Mouse (Mus musculus) intestine, embryonic 15.5 days (tissue): ENCODE results near the gene Tax1bp1. TPM values are rescaled to one million over a fixed set of nuclear protein-coding genes. Genes with fewer than 3 reads are reported as not detected.

Source experiments
- ATAC-seq: fragments of 200-750 bp; cut with Nextera tagmentation; 2 replicates; pipeline ENCODE4 v1.8.0; 2017; ENCODE audit warnings: moderate TSS enrichment, moderate library complexity
- H3K27ac ChIP-seq: fragments of 300-500 bp; sonication (generic); 2 replicates; pipeline ENCODE4 v1.5.1; 2015; ENCODE audit warnings: mild to moderate bottlenecking, inconsistent platforms
- H3K27me3 ChIP-seq: fragments of 300-500 bp; sonication (generic); replicated peaks from 2 replicates; pipeline ENCODE4 v1.6.1; 2015; ENCODE audit warnings: inconsistent platforms
- H3K36me3 ChIP-seq: fragments of 300-500 bp; sonication (generic); 2 replicates; pipeline ENCODE4 v1.6.1; 2015; ENCODE audit warnings: inconsistent platforms
- H3K4me1 ChIP-seq: fragments of 300-500 bp; sonication (generic); replicated peaks from 2 replicates; pipeline ENCODE4 v1.6.1; 2015; ENCODE audit warnings: inconsistent platforms
- H3K4me2 ChIP-seq: fragments of 300-500 bp; sonication (generic); replicated peaks from 2 replicates; pipeline ENCODE4 v1.6.1; 2015; ENCODE audit warnings: mild to moderate bottlenecking, inconsistent platforms
- H3K4me3 ChIP-seq: fragments of 300-500 bp; sonication (generic); replicated peaks from 2 replicates; pipeline ENCODE4 v1.5.1; 2015; ENCODE audit warnings: inconsistent platforms
- H3K9ac ChIP-seq: fragments of 300-500 bp; sonication (generic); 2 replicates; pipeline ENCODE4 v1.6.1; 2015; ENCODE audit warnings: inconsistent platforms
- H3K9me3 ChIP-seq: fragments of 300-500 bp; sonication (generic); 2 replicates; pipeline ENCODE4 v1.6.1; 2016; ENCODE audit warnings: inconsistent platforms
- WGBS: fragments of 180-500 bp; shearing (Covaris S2); methylation state at CpG from one replicate; pipeline ENCODE4 v1.1.7; 2015; 5-methylcytosine and 5-hydroxymethylcytosine counted together
- polyA plus RNA-seq: library from polyadenylated mRNA; unstranded; fragments of >200 nt; fragmentation: Nextera tagmentation; extraction: Ambion mirVana; gene quantifications from 2 replicates; pipeline ENCODE4 v1.2.1, GENCODE M21; 2015

Gene Tax1bp1
- polyA plus RNA-seq, 1 experiment from 2014 or later, result 172 TPM

- under 1% methylated on average over 52 of the region's 52 CpGs for WGBS
- peak overlapping the region; percentile 91 for H3K27ac ChIP-seq
- H3K4me1 ChIP-seq, result no peaks in the 10 kb centered on the region; the same call in 1 of the 2 replicates
- no peaks in the 10 kb centered on the region for H3K9me3 ChIP-seq
- peak overlapping the region; percentile 95 for H3K9ac ChIP-seq
- no peaks in the 10 kb centered on the region for H3K36me3 ChIP-seq
- no peaks in the 10 kb centered on the region for H3K27me3 ChIP-seq
- peak overlapping the region; percentile 60 for H3K4me2 ChIP-seq
- peak overlapping the region; percentile 99 for H3K4me3 ChIP-seq
- ATAC-seq, result peak; percentile 93
Observed at GRCm38 (mm10) chr6:52713897-52714509, 474 bp downstream of the Tax1bp1 start.

- Histone ChIP-seq H3K27me3 (no peaks in the 10 kb centered on the region), H3K4me1 (no peaks in the 10 kb centered on the region; the same call in 1 of the 2 replicates), H3K9me3 (no peaks in the 10 kb centered on the region), H3K27ac (no peak overlapping the region), H3K4me3 (no peak overlapping the region), H3K9ac (no peak overlapping the region), H3K36me3 (no peaks in the 10 kb centered on the region), H3K4me2 (no peak overlapping the region)
- 77% methylated on average over 5 of the region's 5 CpGs for whole genome bisulfite sequencing
- no peak for ATAC-seq
Observed at GRCm38 (mm10) chr6:52717493-52718192, 4.1 kb downstream of the Tax1bp1 start.

GRCm38 (mm10) chr6:52724805-52725439 lies 11.4 kb downstream of the Tax1bp1 start:
- H3K27me3 ChIP-seq, result no peaks in the 10 kb centered on the region
- H3K4me1 ChIP-seq, result no peaks in the 10 kb centered on the region
- no peak overlapping the region for H3K4me2 ChIP-seq
- no peak overlapping the region for H3K9ac ChIP-seq
- 57% methylated on average over 8 of the region's 8 CpGs for WGBS
- no peak overlapping the region for H3K27ac ChIP-seq
- no peak overlapping the region for H3K4me3 ChIP-seq
- peaks cover 12% of the 10 kb centered on the region for H3K36me3 ChIP-seq
- no peak for ATAC-seq
- H3K9me3 ChIP-seq, result no peaks in the 10 kb centered on the region

- 67% methylated on average over 4 of the region's 4 CpGs for WGBS
- no peaks in the 10 kb centered on the region for H3K4me1 ChIP-seq
- H3K36me3 ChIP-seq, result peaks cover 9% of the 10 kb centered on the region
- no peak overlapping the region for H3K4me2 ChIP-seq
- no peak overlapping the region for H3K4me3 ChIP-seq
- no peaks in the 10 kb centered on the region for H3K9me3 ChIP-seq
- no peak overlapping the region for H3K9ac ChIP-seq
- no peak for ATAC-seq
- no peaks in the 10 kb centered on the region for H3K27me3 ChIP-seq
- no peak overlapping the region for H3K27ac ChIP-seq
Observed at GRCm38 (mm10) chr6:52730338-52730737, 16.8 kb downstream of the Tax1bp1 start.

GRCm38 (mm10) chr6:52734630-52735029 lies 21.1 kb downstream of the Tax1bp1 start:
- Histone ChIP-seq H3K9ac (no peak overlapping the region), H3K4me2 (no peak overlapping the region), H3K36me3 (peaks cover 7% of the 10 kb centered on the region; the same call in 1 of the 2 replicates), H3K27ac (no peak overlapping the region), H3K4me3 (no peak overlapping the region), H3K4me1 (no peaks in the 10 kb centered on the region), H3K27me3 (no peaks in the 10 kb centered on the region), H3K9me3 (no peaks in the 10 kb centered on the region)
- WGBS, result 93% methylated on average over 2 of the region's 2 CpGs
- ATAC-seq, result no peak

DNA sequence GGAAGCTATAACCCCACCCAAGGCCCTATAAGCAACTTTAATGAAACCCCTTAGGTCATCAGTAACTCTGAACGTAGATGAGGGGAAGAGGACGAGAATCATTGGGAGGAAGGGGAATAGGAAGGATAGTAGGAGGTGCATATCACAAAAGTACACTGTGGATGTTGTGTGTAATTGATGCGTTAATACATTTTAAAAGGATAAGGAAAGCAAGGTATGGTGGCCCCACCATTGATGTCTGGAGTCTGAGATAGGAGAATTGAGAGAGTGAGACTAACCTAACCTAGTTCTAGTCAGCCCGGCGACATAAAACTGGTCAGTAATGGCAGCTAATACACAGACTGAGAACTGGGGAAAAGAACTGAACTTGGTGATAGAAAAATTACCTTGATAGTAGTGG lies 39.3 kb downstream of the Tax1bp1 start:
- Histone ChIP-seq H3K4me2 (no peak overlapping the region), H3K27ac (no peak overlapping the region), H3K36me3 (peaks cover 2% of the 10 kb centered on the region; the same call in 1 of the 2 replicates), H3K4me3 (no peak overlapping the region), H3K9me3 (no peaks in the 10 kb centered on the region), H3K9ac (no peak overlapping the region), H3K4me1 (no peaks in the 10 kb centered on the region), H3K27me3 (no peaks in the 10 kb centered on the region)
- no peak for ATAC-seq
- 91% methylated on average over 5 of the region's 5 CpGs for WGBS

- H3K27me3 ChIP-seq, result no peaks in the 10 kb centered on the region
- H3K4me3 ChIP-seq, result no peak overlapping the region
- ATAC-seq, result no peak
- no peaks in the 10 kb centered on the region for H3K4me1 ChIP-seq
- H3K9ac ChIP-seq, result no peak overlapping the region
- peaks cover 12% of the 10 kb centered on the region for H3K36me3 ChIP-seq
- H3K27ac ChIP-seq, result no peak overlapping the region
- WGBS, result 62% methylated on average over 7 of the region's 7 CpGs
- no peak overlapping the region for H3K4me2 ChIP-seq
- no peaks in the 10 kb centered on the region for H3K9me3 ChIP-seq
Observed at GRCm38 (mm10) chr6:52765206-52765605, 51.7 kb downstream of the Tax1bp1 start.

- no peak for ATAC-seq
- Histone ChIP-seq H3K4me2 (no peak overlapping the region), H3K4me1 (no peaks in the 10 kb centered on the region), H3K4me3 (no peak overlapping the region), H3K36me3 (peaks cover 10% of the 10 kb centered on the region), H3K9me3 (no peaks in the 10 kb centered on the region), H3K27ac (no peak overlapping the region), H3K9ac (no peak overlapping the region), H3K27me3 (no peaks in the 10 kb centered on the region)
- 43% methylated on average over 1 of the region's 1 CpGs for WGBS
Observed at GRCm38 (mm10) chr6:52770789-52771188, 57.3 kb downstream of the Tax1bp1 start.

DNA sequence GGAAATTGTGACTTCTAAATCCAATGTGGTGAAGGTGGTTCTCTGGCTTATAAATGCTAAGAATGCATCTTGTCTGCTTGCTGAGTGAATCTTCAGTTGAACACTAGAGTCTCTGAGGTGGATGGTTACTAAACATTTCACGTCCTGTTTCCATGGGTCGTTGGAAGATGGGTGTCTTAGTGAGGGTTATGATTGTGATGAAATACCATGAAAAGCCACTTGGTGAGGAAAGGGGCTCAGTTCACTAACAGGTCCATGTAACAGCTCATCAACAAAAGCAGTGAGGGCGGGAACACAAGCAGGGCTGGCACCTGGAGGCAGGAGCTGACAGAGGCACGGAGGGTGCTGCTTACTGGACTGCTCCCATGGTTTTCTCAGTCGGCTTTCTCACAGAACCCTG lies 59.6 kb downstream of the Tax1bp1 start:
- WGBS, result 82% methylated on average over 5 of the region's 5 CpGs
- Histone ChIP-seq H3K36me3 (peaks cover 6% of the 10 kb centered on the region), H3K9me3 (no peaks in the 10 kb centered on the region), H3K4me1 (no peaks in the 10 kb centered on the region), H3K27me3 (no peaks in the 10 kb centered on the region), H3K27ac (no peak overlapping the region), H3K4me2 (no peak overlapping the region), H3K4me3 (no peak overlapping the region), H3K9ac (no peak overlapping the region)
- no peak for ATAC-seq

GRCm38 (mm10) chr6:52775350-52775749 lies 61.8 kb downstream of the Tax1bp1 start:
- ATAC-seq, result no peak
- H3K4me3 ChIP-seq, result no peak overlapping the region
- no peak overlapping the region for H3K4me2 ChIP-seq
- H3K4me1 ChIP-seq, result no peaks in the 10 kb centered on the region
- H3K27ac ChIP-seq, result no peak overlapping the region
- H3K9ac ChIP-seq, result no peak overlapping the region
- no peaks in the 10 kb centered on the region for H3K27me3 ChIP-seq
- H3K36me3 ChIP-seq, result no peaks in the 10 kb centered on the region
- H3K9me3 ChIP-seq, result no peaks in the 10 kb centered on the region
- 85% methylated on average over 3 of the region's 3 CpGs for WGBS

GRCm38 (mm10) chr6:52775956-52776355 lies 62.4 kb downstream of the Tax1bp1 start:
- Histone ChIP-seq H3K36me3 (no peaks in the 10 kb centered on the region), H3K9ac (no peak overlapping the region), H3K9me3 (no peaks in the 10 kb centered on the region), H3K4me1 (no peaks in the 10 kb centered on the region), H3K27me3 (no peaks in the 10 kb centered on the region), H3K27ac (no peak overlapping the region), H3K4me3 (no peak overlapping the region), H3K4me2 (no peak overlapping the region)
- WGBS, result 83% methylated on average over 8 of the region's 8 CpGs
- no peak for ATAC-seq

GRCm38 (mm10) chr6:52777034-52777433 lies 63.5 kb downstream of the Tax1bp1 start:
- no peak for ATAC-seq
- WGBS, result 92% methylated on average over 8 of the region's 8 CpGs
- no peak overlapping the region for H3K4me2 ChIP-seq

More at GRCm38 (mm10) chr6:52777034-52777433, 63.5 kb downstream of the Tax1bp1 start:
- H3K36me3 ChIP-seq, result no peaks in the 10 kb centered on the region
- H3K9ac ChIP-seq, result no peak overlapping the region
- H3K9me3 ChIP-seq, result no peaks in the 10 kb centered on the region
- H3K4me1 ChIP-seq, result no peaks in the 10 kb centered on the region
- H3K27me3 ChIP-seq, result no peaks in the 10 kb centered on the region
- H3K4me3 ChIP-seq, result no peak overlapping the region
- H3K27ac ChIP-seq, result no peak overlapping the region
